Mouse (Mus musculus) hindbrain, embryonic 16.5 days (tissue): ENCODE data around the gene Ptprn2. TPM values are rescaled to one million over a fixed set of nuclear protein-coding genes. Genes with fewer than 3 reads are reported as not detected.

Experiments
- ATAC-seq: fragments of 200-750 bp; cut with Nextera tagmentation; 2 replicates; pipeline ENCODE4 v1.8.0; 2017; ENCODE audit warnings: moderate TSS enrichment, moderate library complexity
- H3K27ac ChIP-seq: fragments of 300-500 bp; sonication (generic); 2 replicates; pipeline ENCODE4 v1.5.1; 2014; ENCODE audit warnings: low read depth, mild to moderate bottlenecking, control low read depth, low read length, moderate library complexity
- H3K27me3 ChIP-seq: fragments of 300-500 bp; sonication (generic); replicated peaks from 2 replicates; pipeline ENCODE4 v1.6.1; 2014; ENCODE audit warnings: low read length; ENCODE audit not compliant: control insufficient read depth, insufficient read depth
- H3K36me3 ChIP-seq: fragments of 300-500 bp; sonication (generic); 2 replicates; pipeline ENCODE4 v1.6.1; 2014; ENCODE audit warnings: mild to moderate bottlenecking, low read length, moderate library complexity, mixed read lengths; ENCODE audit not compliant: control insufficient read depth, insufficient read depth
- H3K4me1 ChIP-seq: fragments of 300-500 bp; sonication (generic); 2 replicates; pipeline ENCODE4 v1.6.1; 2014; ENCODE audit warnings: low read depth, low read length; ENCODE audit not compliant: control insufficient read depth, insufficient read depth
- H3K4me2 ChIP-seq: fragments of 300-500 bp; sonication (generic); 2 replicates; pipeline ENCODE4 v1.6.1; 2014; ENCODE audit warnings: mild to moderate bottlenecking, low read length, control low read depth, moderate library complexity
- H3K4me3 ChIP-seq: fragments of 300-500 bp; sonication (generic); 2 replicates; pipeline ENCODE4 v1.5.1; 2014; ENCODE audit warnings: mild to moderate bottlenecking, low read length, control low read depth, moderate library complexity
- H3K9ac ChIP-seq: fragments of 300-500 bp; sonication (generic); 2 replicates; pipeline ENCODE4 v1.6.1; 2014; ENCODE audit warnings: low read depth, mild to moderate bottlenecking, control low read depth, low read length, moderate library complexity
- H3K9me3 ChIP-seq: fragments of 300-500 bp; sonication (generic); 2 replicates; pipeline ENCODE4 v1.6.1; 2014; ENCODE audit warnings: mild to moderate bottlenecking, low read length, moderate library complexity; ENCODE audit not compliant: control insufficient read depth
- WGBS: fragments of 180-500 bp; shearing (Covaris S2); extraction: QIAGEN DNeasy Blood & Tissue Kit; methylation state at CpG from one replicate; pipeline ENCODE4 v1.1.7; 2014; 5-methylcytosine and 5-hydroxymethylcytosine counted together
- polyA plus RNA-seq: library from polyadenylated mRNA; unstranded; fragments of >200 nt; fragmentation: Nextera tagmentation; extraction: Ambion mirVana; gene quantifications from 2 replicates; pipeline ENCODE4 v1.2.1, GENCODE M21; 2015

Ptprn2 gene
- polyA plus RNA-seq, 1 experiment from 2014 or later: 11.7 TPM

DNA sequence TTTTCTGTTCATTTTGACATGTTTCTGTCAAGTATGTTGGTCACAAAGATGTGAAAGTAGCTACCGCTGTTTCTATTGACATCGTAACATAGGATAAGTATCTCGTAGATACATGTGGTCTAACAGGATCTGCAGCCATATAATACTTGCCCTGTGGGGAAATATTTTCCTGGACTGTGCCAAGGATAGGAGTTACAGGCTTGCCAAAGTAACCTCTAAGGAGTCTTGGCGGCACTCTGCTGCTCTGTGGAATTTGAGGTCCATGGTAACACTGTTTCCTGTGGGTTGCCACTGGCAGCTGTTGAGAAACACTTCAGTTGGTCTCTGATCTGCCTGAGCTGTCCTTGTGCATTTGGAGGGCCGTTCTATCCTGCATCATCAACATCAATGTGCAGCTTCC lies 317.8 kb downstream of the Ptprn2 start:
- H3K4me1 ChIP-seq: peaks cover 3% of the 10 kb centered on the region
- no peak overlapping the region for H3K4me2 ChIP-seq
- 88% methylated on average over 5 of the region's 5 CpGs for WGBS
- H3K9me3 ChIP-seq: no peaks in the 10 kb centered on the region
- H3K9ac ChIP-seq: no peak overlapping the region
- H3K27me3 ChIP-seq: no peaks in the 10 kb centered on the region
- H3K27ac ChIP-seq: no peak overlapping the region
- no peak overlapping the region for H3K4me3 ChIP-seq
- H3K36me3 ChIP-seq: no peaks in the 10 kb centered on the region
- no peak for ATAC-seq

DNA sequence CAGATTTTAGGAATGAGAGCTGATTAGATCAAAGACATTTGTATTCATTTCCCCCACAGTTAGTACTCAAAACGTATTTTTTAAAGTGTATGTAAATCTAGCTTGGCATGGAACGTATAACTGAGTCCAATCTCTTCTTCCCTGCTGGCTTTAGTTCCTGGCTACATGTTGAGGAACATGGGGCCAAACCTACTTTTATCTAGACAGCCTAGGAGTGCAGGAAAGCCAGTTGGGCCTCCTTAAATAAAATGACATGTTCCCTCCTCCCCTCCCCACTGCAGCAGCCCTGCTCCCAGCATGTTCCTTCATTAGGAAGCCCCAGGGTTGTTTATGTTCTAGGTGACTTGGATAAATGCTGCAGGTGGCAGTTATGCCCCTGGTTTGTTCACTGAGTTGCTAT lies 319.2 kb downstream of the Ptprn2 start:
- no peak for ATAC-seq
- H3K27ac ChIP-seq: no peak overlapping the region
- H3K4me3 ChIP-seq: no peak overlapping the region
- no peaks in the 10 kb centered on the region for H3K36me3 ChIP-seq
- no peaks in the 10 kb centered on the region for H3K27me3 ChIP-seq
- peaks cover 3% of the 10 kb centered on the region for H3K4me1 ChIP-seq
- H3K9ac ChIP-seq: no peak overlapping the region
- H3K9me3 ChIP-seq: no peaks in the 10 kb centered on the region
- no peak overlapping the region for H3K4me2 ChIP-seq
- 63% methylated on average over 2 of the region's 2 CpGs for WGBS

DNA sequence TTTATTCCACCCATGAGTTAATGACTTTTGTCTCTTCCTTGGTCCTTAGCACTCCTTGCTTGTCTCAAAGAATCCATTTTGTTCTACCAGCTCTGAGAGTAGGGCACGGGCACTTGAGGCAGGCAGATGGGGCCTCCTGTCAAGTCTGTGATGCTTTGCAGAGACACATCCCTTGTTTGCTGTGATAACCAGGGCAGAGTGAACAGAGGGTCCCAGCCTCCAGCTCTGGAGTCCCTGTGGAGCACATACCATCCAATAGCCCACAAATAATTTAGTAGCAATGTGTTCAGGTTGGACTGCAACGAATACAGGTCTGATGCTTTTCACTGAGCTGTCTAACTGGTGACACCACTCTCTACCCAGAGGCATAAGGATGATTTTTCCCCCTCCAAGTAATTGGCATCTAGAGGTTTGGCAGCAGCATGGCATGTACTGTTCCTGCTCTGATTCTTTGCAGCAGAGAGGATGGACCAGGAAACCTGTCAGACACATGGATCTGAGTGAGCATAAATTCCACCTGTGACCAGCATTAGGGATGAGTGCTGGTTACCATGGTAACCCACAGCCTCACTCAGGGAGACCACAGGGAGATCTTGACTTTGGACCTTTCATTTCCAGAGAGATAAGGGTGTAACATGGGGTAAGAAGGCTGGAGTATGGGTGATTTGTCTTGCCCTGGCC lies 319.7 kb downstream of the Ptprn2 start:
- H3K4me2 ChIP-seq: no peak overlapping the region
- H3K9ac ChIP-seq: no peak overlapping the region
- H3K36me3 ChIP-seq: no peaks in the 10 kb centered on the region
- no peaks in the 10 kb centered on the region for H3K9me3 ChIP-seq
- H3K4me3 ChIP-seq: no peak overlapping the region
- ATAC-seq: peak; percentile 69
- peaks cover 3% of the 10 kb centered on the region for H3K4me1 ChIP-seq
- 0 out of 2 replicates have a peak overlapping the region, but pooled peaks have one; percentile 9 for H3K27ac ChIP-seq
- WGBS: 61% methylated on average over 2 of the region's 2 CpGs
- H3K27me3 ChIP-seq: no peaks in the 10 kb centered on the region

DNA sequence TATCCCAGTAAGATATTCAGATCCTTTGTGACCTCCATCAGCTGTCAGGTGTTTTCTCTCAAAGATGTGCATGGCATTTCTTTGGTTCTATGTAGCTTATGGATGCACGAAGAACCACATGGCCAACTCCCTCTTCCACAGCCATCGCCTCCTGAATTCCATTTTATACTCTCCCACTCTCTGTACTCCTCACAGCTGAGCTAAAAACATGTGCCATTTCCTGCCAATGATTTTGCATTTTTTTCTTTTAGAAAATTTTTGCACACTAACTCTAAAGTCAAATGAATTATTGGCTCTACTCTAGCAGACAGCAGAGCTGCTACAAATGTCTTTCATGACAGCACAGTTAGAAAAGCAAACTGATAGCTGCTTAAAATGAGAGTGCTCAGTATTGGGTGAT lies 320.6 kb downstream of the Ptprn2 start:
- H3K27ac ChIP-seq: no peak overlapping the region; the same call in 1 of the 2 replicates
- 84% methylated on average over 2 of the region's 2 CpGs for WGBS
- H3K27me3 ChIP-seq: no peaks in the 10 kb centered on the region

DNA sequence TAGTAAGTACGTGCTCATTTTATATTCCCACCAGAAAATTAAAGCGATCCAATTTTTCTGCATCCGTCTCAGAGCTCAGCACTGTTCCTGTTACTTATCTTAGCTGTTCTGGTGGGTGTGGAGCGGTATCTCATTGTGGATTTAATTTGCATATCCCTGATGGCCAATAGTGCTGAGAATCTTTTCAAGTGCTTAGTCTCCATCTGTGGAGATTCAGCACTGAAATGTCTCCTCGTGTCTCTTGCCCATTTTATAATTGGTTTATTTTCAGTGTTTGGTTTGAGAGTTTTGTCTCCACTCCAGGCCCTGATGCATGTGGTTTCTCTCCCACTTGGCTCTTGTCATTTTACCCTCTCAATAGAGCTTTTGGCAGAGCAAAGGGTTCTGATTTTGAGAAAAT lies 327.5 kb downstream of the Ptprn2 start:
- Histone ChIP-seq H3K27me3 (no peaks in the 10 kb centered on the region), H3K4me3 (no peak overlapping the region), H3K9ac (no peak overlapping the region), H3K4me1 (no peaks in the 10 kb centered on the region), H3K27ac (no peak overlapping the region), H3K9me3 (no peaks in the 10 kb centered on the region), H3K36me3 (no peaks in the 10 kb centered on the region), H3K4me2 (no peak overlapping the region)
- 63% methylated on average over 5 of the region's 5 CpGs for WGBS
- no peak for ATAC-seq

More for the DNA sequence above, 320.6 kb downstream of the Ptprn2 start:
- Histone ChIP-seq H3K4me1 (peaks cover 3% of the 10 kb centered on the region), H3K4me2 (no peak overlapping the region), H3K9me3 (no peaks in the 10 kb centered on the region), H3K36me3 (no peaks in the 10 kb centered on the region), H3K4me3 (no peak overlapping the region), H3K9ac (no peak overlapping the region)
- no peak for ATAC-seq

DNA sequence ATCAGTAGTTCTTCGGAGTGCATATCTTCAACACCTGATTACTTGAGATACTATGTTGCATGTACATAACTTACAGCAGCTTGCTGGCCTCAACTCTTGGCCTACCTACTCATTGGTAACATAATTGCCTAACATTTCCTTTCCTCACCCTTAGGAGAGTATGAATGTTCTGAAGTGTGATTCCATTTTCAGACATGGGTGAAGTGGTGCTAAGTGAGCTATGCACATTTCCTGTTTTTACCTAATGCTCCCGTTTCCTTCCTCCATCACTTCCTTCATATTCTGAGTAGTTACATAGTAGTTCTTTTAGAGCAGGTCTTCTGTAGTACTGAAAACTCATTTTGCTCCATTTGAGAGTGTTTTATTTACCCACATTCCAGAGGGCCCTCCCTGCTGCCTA lies 334.3 kb downstream of the Ptprn2 start:
- no peaks in the 10 kb centered on the region for H3K9me3 ChIP-seq
- H3K4me3 ChIP-seq: no peak overlapping the region
- WGBS: 88% methylated on average over 2 of the region's 2 CpGs
- no peaks in the 10 kb centered on the region for H3K27me3 ChIP-seq
- no peaks in the 10 kb centered on the region for H3K36me3 ChIP-seq
- H3K9ac ChIP-seq: no peak overlapping the region
- no peaks in the 10 kb centered on the region for H3K4me1 ChIP-seq
- H3K4me2 ChIP-seq: no peak overlapping the region
- ATAC-seq: no peak
- H3K27ac ChIP-seq: no peak overlapping the region

DNA sequence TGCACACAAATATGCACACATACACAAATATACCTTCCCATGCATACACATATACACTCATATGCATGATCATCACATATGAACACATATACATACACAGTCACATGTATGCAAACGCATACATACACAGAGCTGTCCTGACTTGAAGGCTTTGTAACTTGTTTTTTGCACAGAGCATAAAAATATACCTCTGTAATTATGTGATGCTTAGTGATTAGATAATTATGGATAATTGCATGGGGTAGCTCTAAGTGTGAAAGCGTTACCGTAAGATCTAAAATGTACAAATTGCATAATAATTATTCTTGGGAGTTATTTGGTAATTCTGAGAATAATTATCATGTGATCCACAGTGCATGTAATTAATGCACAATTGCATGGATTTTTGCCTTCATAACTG lies 337.8 kb downstream of the Ptprn2 start:
- 0 out of 2 replicates have a peak, but pooled peaks have one; percentile 27 for ATAC-seq
- WGBS: 77% methylated on average over 3 of the region's 3 CpGs
- H3K9me3 ChIP-seq: no peaks in the 10 kb centered on the region
- H3K4me1 ChIP-seq: no peaks in the 10 kb centered on the region
- H3K36me3 ChIP-seq: no peaks in the 10 kb centered on the region
- no peak overlapping the region for H3K4me2 ChIP-seq
- H3K9ac ChIP-seq: no peak overlapping the region
- H3K27ac ChIP-seq: no peak overlapping the region
- H3K27me3 ChIP-seq: no peaks in the 10 kb centered on the region
- H3K4me3 ChIP-seq: no peak overlapping the region

DNA sequence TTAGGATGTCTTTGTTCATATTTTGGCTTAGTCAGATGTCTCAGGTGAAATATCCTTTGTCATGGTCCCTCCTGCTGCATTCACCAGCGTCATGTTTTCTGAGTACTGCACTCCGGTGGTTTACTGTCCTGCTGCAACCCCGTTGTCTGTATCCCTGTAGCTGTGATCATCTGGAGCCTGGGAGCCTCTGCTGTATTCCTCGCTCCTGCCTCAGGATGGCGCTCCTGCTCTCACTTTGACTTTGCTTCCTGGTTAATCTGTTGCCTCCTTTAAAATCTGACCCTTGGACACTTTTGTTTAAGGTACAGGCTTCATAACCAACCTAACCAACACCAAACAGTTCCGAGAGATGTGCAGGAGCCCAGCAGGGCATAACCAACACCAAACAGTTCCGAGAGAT lies 342.2 kb downstream of the Ptprn2 start:
- no peaks in the 10 kb centered on the region for H3K36me3 ChIP-seq
- H3K4me2 ChIP-seq: no peak overlapping the region
- H3K27me3 ChIP-seq: no peaks in the 10 kb centered on the region
- H3K9me3 ChIP-seq: no peaks in the 10 kb centered on the region
- no peak overlapping the region for H3K27ac ChIP-seq
- H3K9ac ChIP-seq: no peak overlapping the region
- 42% methylated on average over 7 of the region's 7 CpGs for WGBS
- H3K4me1 ChIP-seq: no peaks in the 10 kb centered on the region
- H3K4me3 ChIP-seq: no peak overlapping the region
- ATAC-seq: no peak

DNA sequence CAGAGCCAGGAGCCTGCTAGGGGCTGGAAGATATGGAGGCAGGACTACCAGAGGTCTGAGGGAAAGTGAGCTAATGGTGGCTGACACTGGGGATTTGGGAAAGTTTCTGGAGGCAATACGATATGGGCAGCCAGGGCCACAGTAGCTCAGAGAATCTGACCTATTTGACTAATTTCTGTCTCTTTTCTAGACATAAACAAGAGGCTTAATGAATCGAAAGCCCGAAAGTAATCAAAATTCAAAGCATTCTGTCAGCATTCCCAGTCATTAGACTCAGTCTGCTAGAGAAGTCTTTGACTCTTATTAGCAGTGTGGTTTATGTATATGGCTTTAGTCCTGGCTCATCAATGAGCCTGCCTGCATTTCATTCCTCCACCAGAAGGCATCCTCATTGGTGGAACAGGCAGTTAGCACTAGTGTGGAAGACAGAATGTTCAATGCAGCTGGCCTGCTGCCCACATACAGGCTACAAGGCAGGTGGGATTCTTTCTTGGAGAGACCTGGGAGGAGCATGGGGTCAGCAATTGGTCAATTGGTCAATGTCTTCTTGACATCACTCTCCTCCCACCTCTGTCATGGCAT lies 353.2 kb downstream of the Ptprn2 start:
- WGBS: 80% methylated on average over 3 of the region's 3 CpGs
- Histone ChIP-seq H3K9me3 (no peaks in the 10 kb centered on the region), H3K4me2 (no peak overlapping the region), H3K27me3 (no peaks in the 10 kb centered on the region), H3K27ac (no peak overlapping the region), H3K9ac (no peak overlapping the region), H3K4me3 (no peak overlapping the region), H3K36me3 (no peaks in the 10 kb centered on the region), H3K4me1 (0 out of 2 replicates have a peak, but pooled peaks cover 2% of the 10 kb centered on the region)
- no peak for ATAC-seq
